Mouse (Mus musculus) MEL (cell line): ENCODE results near the gene Stra6l. TPM values are rescaled to one million over a fixed set of nuclear protein-coding genes. Genes with fewer than 3 reads are reported as not detected.

ENCODE experiments used
- polyA plus RNA-seq, 2 experiments: library from polyadenylated mRNA; stranded (reverse) in 1 of 2; unstranded in 1 of 2; fragments of >175 nt in 1 of 2; fragments of >200 nt in 1 of 2; gene quantifications; 2 replicates each; pipeline versions ENCODE4 v1.2.1 to v1.2.4; 2012; ENCODE audit warnings: low replicate concordance in 2 of 2, low read depth in 1 of 2; ENCODE audit not compliant: insufficient read length in 2 of 2, insufficient read depth in 1 of 2, missing spikeins in 1 of 2
- total RNA-seq: library from RNA; depleted of rRNA; stranded (reverse); fragments of 300-350 nt; gene quantifications from 2 replicates; pipeline ENCODE4 v1.2.3, GENCODE M21; 2012; rRNA removed

The Stra6l gene
- total and polyA plus RNA-seq, 3 experiments: not detected

Other genes starting within 250 kb of the Stra6l start
- 1.9 and 2.0 TPM in 2 replicates for gene Aldh1b1, start 49.6 kb upstream of the Stra6l start, total RNA-seq
- 1 to 10 TPM in 1 of 2 experiments, not detected in 1; 2.1 TPM for gene Aldh1b1, start 49.6 kb upstream of the Stra6l start, polyA plus RNA-seq
- gene Igfbpl1, start 21.7 kb upstream of the Stra6l start, total RNA-seq: not detected in 2 replicates
- gene Igfbpl1, start 21.7 kb upstream of the Stra6l start, polyA plus RNA-seq: not detected
- 0.07 and 0.08 TPM in 2 replicates for gene Ccdc180, start 41.6 kb downstream of the Stra6l start, total RNA-seq
- under 1 TPM in 1 of 2 experiments, not detected in 1; 0.31 TPM for gene Ccdc180, start 41.6 kb downstream of the Stra6l start, polyA plus RNA-seq
- 11.8 and 11.9 TPM in 2 replicates for gene Tdrd7, start 116.7 kb downstream of the Stra6l start, total RNA-seq
- gene Tdrd7, start 116.7 kb downstream of the Stra6l start, polyA plus RNA-seq: 1 to 10 TPM in 1 of 2 experiments, not detected in 1; 7.7 TPM
- gene Tmod1, start 190.3 kb downstream of the Stra6l start, total RNA-seq: 2.2 and 2.3 TPM in 2 replicates
- gene Tmod1, start 190.3 kb downstream of the Stra6l start, polyA plus RNA-seq: 1 to 10 TPM in 1 of 2 experiments, not detected in 1; 8.1 TPM